Mouse (Mus musculus) bone marrow macrophage, adult 2 months (primary cell): Measurements from ENCODE around the gene Mtmr2. TPM values are rescaled to one million over a fixed set of nuclear protein-coding genes. Genes with fewer than 3 reads are reported as not detected.
A peak's percentile ranks its signal among the peaks of the same experiment; 100 is the strongest.

ENCODE experiments used
- H3K27ac ChIP-seq: 2 replicates; pipeline ENCODE4 v1.5.1; 2012; ENCODE audit warnings: low read depth, low read length; ENCODE audit not compliant: insufficient read depth
- H3K4me1 ChIP-seq: 2 replicates; pipeline ENCODE4 v1.6.1; 2012; ENCODE audit warnings: low read length; ENCODE audit not compliant: control insufficient read depth, insufficient read depth
- H3K4me3 ChIP-seq: 2 replicates; pipeline ENCODE4 v1.5.1; 2012; ENCODE audit warnings: mild to moderate bottlenecking, low read length, moderate library complexity; ENCODE audit not compliant: insufficient read depth
- CTCF ChIP-seq: IDR thresholded peaks from 2 replicates; pipeline ENCODE4 v1.5.1; 2012; ENCODE audit warnings: low read depth, mild to moderate bottlenecking, low read length, moderate library complexity
- POLR2A ChIP-seq: IDR thresholded peaks from 2 replicates; pipeline ENCODE4 v1.6.1; 2012; ENCODE audit warnings: mild to moderate bottlenecking, low read depth, low read length, borderline replicate concordance
- polyA plus RNA-seq: library from polyadenylated mRNA; stranded (reverse); fragments of >200 nt; gene quantifications from 2 replicates; pipeline ENCODE4 v1.2.4, GENCODE M21; 2012; ENCODE audit not compliant: missing spikeins, insufficient read depth, insufficient read length

Mtmr2 gene
- polyA plus RNA-seq, 1 experiment: 35.9 TPM

- no peak for TF ChIP-seq POLR2A
- no peak for TF ChIP-seq CTCF
- Histone ChIP-seq H3K4me1 (peaks cover 11% of the 10 kb centered on the region), H3K27ac (peak overlapping the region; percentile 68), H3K4me3 (no peak overlapping the region)
Measured at GRCm38 (mm10) chr9:13835256-13835655, 87.0 kb downstream of the Mtmr2 start.

- peaks cover 21% of the 10 kb centered on the region for H3K4me1 ChIP-seq
- TF ChIP-seq CTCF (no peak), POLR2A (no peak)
- no peak overlapping the region for H3K27ac ChIP-seq
- no peak overlapping the region for H3K4me3 ChIP-seq
Measured at GRCm38 (mm10) chr9:13836726-13837125, 88.5 kb downstream of the Mtmr2 start.

- no peak overlapping the region for H3K4me3 ChIP-seq
- peaks cover 17% of the 10 kb centered on the region for H3K4me1 ChIP-seq
- H3K27ac ChIP-seq: peak overlapping the region; percentile 34
- no peak for TF ChIP-seq CTCF
Measured at GRCm38 (mm10) chr9:13847591-13847990, 99.4 kb downstream of the Mtmr2 start.

- no peak overlapping the region for H3K27ac ChIP-seq
- TF ChIP-seq CTCF (no peak), POLR2A (no peak)
- H3K4me1 ChIP-seq: peaks cover 17% of the 10 kb centered on the region
- no peak overlapping the region for H3K4me3 ChIP-seq
Measured at GRCm38 (mm10) chr9:13848481-13849480, 100.6 kb downstream of the Mtmr2 start.

- Histone ChIP-seq H3K27ac (no peak overlapping the region), H3K4me1 (no peaks in the 10 kb centered on the region), H3K4me3 (no peak overlapping the region)
- TF ChIP-seq POLR2A (no peak), CTCF (no peak)
Measured at GRCm38 (mm10) chr9:13853876-13854275, 105.7 kb downstream of the Mtmr2 start.

Other genes starting within 250 kb of the Mtmr2 start
- gene Cep57, start 78.7 kb downstream of the Mtmr2 start, polyA plus RNA-seq: 44.3 and 49.0 TPM in 2 replicates
- gene Fam76b, start 79.3 kb downstream of the Mtmr2 start, polyA plus RNA-seq: 58.7 and 65.8 TPM in 2 replicates